Mouse (Mus musculus) cortical plate, adult 2 months (tissue): ENCODE measurements at regions not wholly inside any gene's neighbourhood (a gene's known extent, or its start where the extent isn't known, plus 50 kb on each side); places are given as distances from the start of the nearest gene placed in this dataset.

Experiments
- H3K27ac ChIP-seq: fragments of 200-500 bp; 2 replicates; pipeline ENCODE4 v1.5.1; 2012; ENCODE audit warnings: low read length, control low read depth, inconsistent platforms; ENCODE audit not compliant: insufficient read depth
- H3K4me1 ChIP-seq: fragments of 200-500 bp; 2 replicates; pipeline ENCODE4 v1.6.1; 2011; ENCODE audit warnings: low read length; ENCODE audit not compliant: control insufficient read depth, insufficient read depth
- H3K4me3 ChIP-seq: fragments of 200-500 bp; 2 replicates; pipeline ENCODE4 v1.5.1; 2011; ENCODE audit warnings: mild to moderate bottlenecking, low read length, control low read depth; ENCODE audit not compliant: insufficient read depth
- CTCF ChIP-seq: fragments of 200-500 bp; IDR thresholded peaks from 2 replicates; pipeline ENCODE4 v1.5.1; 2011; ENCODE audit warnings: mild to moderate bottlenecking, control low read depth, low read length; ENCODE audit not compliant: insufficient read depth; ENCODE audit errors: extremely low read depth
- POLR2A ChIP-seq: fragments of 200-500 bp; IDR thresholded peaks from 2 replicates; pipeline ENCODE4 v1.6.1; 2011; ENCODE audit warnings: mild to moderate bottlenecking, low read length, control low read depth; ENCODE audit not compliant: insufficient read depth; ENCODE audit errors: extremely low read depth

- H3K4me3 ChIP-seq: no peak overlapping the region
- no peak overlapping the region for H3K27ac ChIP-seq
- no peaks in the 10 kb centered on the region for H3K4me1 ChIP-seq
- no peak for TF ChIP-seq POLR2A
- no peak for TF ChIP-seq CTCF
Observed at GRCm38 (mm10) chr5:100248611-100249010, 89.0 kb upstream of the Tmem150c start.

- Histone ChIP-seq H3K27ac (no peak overlapping the region), H3K4me3 (no peak overlapping the region), H3K4me1 (no peaks in the 10 kb centered on the region)
- no peak for TF ChIP-seq CTCF
- TF ChIP-seq POLR2A: no peak
Observed at GRCm38 (mm10) chr5:100246709-100247108, 87.1 kb upstream of the Tmem150c start.

- no peak overlapping the region for H3K4me3 ChIP-seq
- H3K4me1 ChIP-seq: no peaks in the 10 kb centered on the region
- H3K27ac ChIP-seq: no peak overlapping the region
- no peak for TF ChIP-seq CTCF
- no peak for TF ChIP-seq POLR2A
Observed at GRCm38 (mm10) chr5:100244811-100245210, 85.2 kb upstream of the Tmem150c start.

- 0 out of 2 replicates have a peak, but pooled peaks cover 1% of the 10 kb centered on the region for H3K4me1 ChIP-seq
- no peak overlapping the region for H3K4me3 ChIP-seq
- H3K27ac ChIP-seq: no peak overlapping the region
- peak; percentile 60 for TF ChIP-seq CTCF
- TF ChIP-seq POLR2A: no peak
Observed at GRCm38 (mm10) chr5:100240876-100241275, 81.3 kb upstream of the Tmem150c start.

GRCm38 (mm10) chr5:100239632-100240031 is 80.0 kb upstream of the Tmem150c start:
- H3K4me1 ChIP-seq: 0 out of 2 replicates have a peak, but pooled peaks cover 1% of the 10 kb centered on the region
- no peak for TF ChIP-seq POLR2A
- TF ChIP-seq CTCF: no peak
- no peak overlapping the region for H3K27ac ChIP-seq
- H3K4me3 ChIP-seq: no peak overlapping the region

GRCm38 (mm10) chr5:100238287-100239036 is 78.9 kb upstream of the Tmem150c start:
- Histone ChIP-seq H3K27ac (no peak overlapping the region), H3K4me3 (no peak overlapping the region), H3K4me1 (0 out of 2 replicates have a peak, but pooled peaks cover 1% of the 10 kb centered on the region)
- TF ChIP-seq POLR2A: no peak
- no peak for TF ChIP-seq CTCF

- TF ChIP-seq POLR2A: no peak
- Histone ChIP-seq H3K4me3 (no peak overlapping the region), H3K27ac (no peak overlapping the region), H3K4me1 (0 out of 2 replicates have a peak, but pooled peaks cover 1% of the 10 kb centered on the region)
Observed at GRCm38 (mm10) chr5:100237674-100238278, 78.2 kb upstream of the Tmem150c start.

- Histone ChIP-seq H3K4me1 (peaks cover 3% of the 10 kb centered on the region; the same call in 1 of the 2 replicates), H3K27ac (no peak overlapping the region), H3K4me3 (no peak overlapping the region)
- no peak for TF ChIP-seq CTCF
- no peak for TF ChIP-seq POLR2A
Observed at GRCm38 (mm10) chr5:100236277-100236676, 76.7 kb upstream of the Tmem150c start.

GRCm38 (mm10) chr5:100232076-100232475 is 72.5 kb upstream of the Tmem150c start:
- TF ChIP-seq CTCF: no peak
- H3K4me3 ChIP-seq: no peak overlapping the region
- H3K4me1 ChIP-seq: peaks cover 2% of the 10 kb centered on the region; the same call in 1 of the 2 replicates
- H3K27ac ChIP-seq: no peak overlapping the region

- Histone ChIP-seq H3K4me1 (peaks cover 2% of the 10 kb centered on the region; the same call in 1 of the 2 replicates), H3K27ac (no peak overlapping the region), H3K4me3 (no peak overlapping the region; the same call in 1 of the 2 replicates)
- no peak for TF ChIP-seq CTCF
- TF ChIP-seq POLR2A: no peak
Observed at GRCm38 (mm10) chr5:100231574-100231973, 72.0 kb upstream of the Tmem150c start.
